Mouse (Mus musculus): ENCODE results near the gene Zdhhc13. TPM values are rescaled to one million over a fixed set of nuclear protein-coding genes. Genes with fewer than 3 reads are reported as not detected.

The Zdhhc13 gene
- polyA plus RNA-seq, 1 experiment from 2014 or later, result 39.8 TPM

GRCm38 (mm10) chr7:48871292-48871691 lies 82.5 kb downstream of the Zdhhc13 start:
- H3K4me3 ChIP-seq, result no peak overlapping the region
- H3K4me2 ChIP-seq, result no peak overlapping the region
- no peak for ATAC-seq (ENCODE audit: low read depth)
- no peaks in the 10 kb centered on the region for H3K9me3 ChIP-seq
- no peaks in the 10 kb centered on the region for H3K4me1 ChIP-seq (replicated peaks)
- 93% methylated on average over 11 of the region's 11 CpGs for WGBS
- no peaks in the 10 kb centered on the region for H3K27me3 ChIP-seq
- H3K27ac ChIP-seq (replicated peaks), result no peak overlapping the region
- peaks cover 27% of the 10 kb centered on the region for H3K36me3 ChIP-seq
- H3K9ac ChIP-seq, result no peak overlapping the region

- 94% methylated on average over 14 of the region's 14 CpGs for WGBS
- Histone ChIP-seq H3K4me1 (replicated peaks) (peaks cover 18% of the 10 kb centered on the region; the same call in 1 of the 2 replicates), H3K27me3 (no peaks in the 10 kb centered on the region), H3K9ac (no peak overlapping the region), H3K36me3 (peaks cover 26% of the 10 kb centered on the region), H3K4me2 (no peak overlapping the region), H3K4me3 (no peak overlapping the region), H3K9me3 (no peaks in the 10 kb centered on the region), H3K27ac (replicated peaks) (no peak overlapping the region)
- ATAC-seq (ENCODE audit: low read depth), result no peak
Measured at GRCm38 (mm10) chr7:48875096-48875495, 86.3 kb downstream of the Zdhhc13 start.

- 71% methylated on average over 4 of the region's 4 CpGs for WGBS
- H3K9me3 ChIP-seq, result no peaks in the 10 kb centered on the region
- no peak overlapping the region for H3K27ac ChIP-seq (replicated peaks)
- H3K9ac ChIP-seq, result no peak overlapping the region
- ATAC-seq (ENCODE audit: low read depth), result no peak
- peaks cover 27% of the 10 kb centered on the region for H3K4me1 ChIP-seq (replicated peaks)
- H3K4me3 ChIP-seq, result no peak overlapping the region
- H3K36me3 ChIP-seq, result peaks cover 19% of the 10 kb centered on the region
- H3K4me2 ChIP-seq, result no peak overlapping the region
- 0 out of 2 replicates have a peak, but pooled peaks cover 3% of the 10 kb centered on the region for H3K27me3 ChIP-seq
Measured at GRCm38 (mm10) chr7:48876526-48876925, 87.7 kb downstream of the Zdhhc13 start.

Other genes starting within 250 kb of the Zdhhc13 start
- not detected in 2 replicates for gene Mrgprb2, start 230.9 kb upstream of the Zdhhc13 start, polyA plus RNA-seq (2015; fragmentation: Nextera tagmentation; extraction: Ambion mirVana)
- gene Mrgprb3, start 145.2 kb upstream of the Zdhhc13 start, polyA plus RNA-seq (2015; fragmentation: Nextera tagmentation; extraction: Ambion mirVana), result not detected in 2 replicates
- gene Csrp3, start 59.0 kb downstream of the Zdhhc13 start, polyA plus RNA-seq (2015; fragmentation: Nextera tagmentation; extraction: Ambion mirVana), result 3.1 and 3.5 TPM in 2 replicates
- 4.1 and 4.9 TPM in 2 replicates for gene E2f8, start 92.6 kb downstream of the Zdhhc13 start, polyA plus RNA-seq (2015; fragmentation: Nextera tagmentation; extraction: Ambion mirVana)
- 19.6 and 19.9 TPM in 2 replicates for gene Nav2, start 119.7 kb downstream of the Zdhhc13 start, polyA plus RNA-seq (2015; fragmentation: Nextera tagmentation; extraction: Ambion mirVana)

All from neural tube, embryonic 13.5 days (tissue).